Mouse (Mus musculus) lung, embryonic 14.5 days (tissue): ENCODE results near the gene Pex11a. TPM values are rescaled to one million over a fixed set of nuclear protein-coding genes. Genes with fewer than 3 reads are reported as not detected.

Experiments
- ATAC-seq: fragments of 200-750 bp; cut with Nextera tagmentation; 2 replicates; pipeline ENCODE4 v1.8.0; 2017; ENCODE audit warnings: mild to moderate bottlenecking, moderate TSS enrichment, moderate library complexity; ENCODE audit not compliant: insufficient read depth
- DNase-seq: peaks from one replicate; pipeline ENCODE4 v3.0.0-alpha.2; 2015
- H3K27ac ChIP-seq: fragments of 300-500 bp; sonication (generic); 2 replicates; pipeline ENCODE4 v1.5.1; 2014; ENCODE audit warnings: low read depth, mild to moderate bottlenecking, moderate library complexity
- H3K27me3 ChIP-seq: fragments of 300-500 bp; sonication (generic); 2 replicates; pipeline ENCODE4 v1.6.1; 2014; ENCODE audit warnings: low read length, control low read depth; ENCODE audit not compliant: insufficient read depth
- H3K36me3 ChIP-seq: fragments of 300-500 bp; sonication (generic); 2 replicates; pipeline ENCODE4 v1.6.1; 2014; ENCODE audit warnings: control low read depth; ENCODE audit not compliant: insufficient read depth
- H3K4me1 ChIP-seq: fragments of 300-500 bp; sonication (generic); 2 replicates; pipeline ENCODE4 v1.6.1; 2014; ENCODE audit warnings: antibody characterized with exemption, control low read depth; ENCODE audit not compliant: insufficient read depth
- H3K4me2 ChIP-seq: fragments of 300-500 bp; sonication (generic); 2 replicates; pipeline ENCODE4 v1.6.1; 2014; ENCODE audit warnings: mild to moderate bottlenecking
- H3K4me3 ChIP-seq: fragments of 300-500 bp; sonication (generic); 2 replicates; pipeline ENCODE4 v1.5.1; 2014; ENCODE audit warnings: low read depth, low read length
- H3K9ac ChIP-seq: fragments of 300-500 bp; sonication (generic); 2 replicates; pipeline ENCODE4 v1.6.1; 2014
- H3K9me3 ChIP-seq: fragments of 300-500 bp; sonication (generic); 2 replicates; pipeline ENCODE4 v1.6.1; 2016; ENCODE audit warnings: low read depth, low read length, control low read depth
- CTCF ChIP-seq: IDR thresholded peaks from 2 replicates; pipeline ENCODE4 v1.5.1; 2016; ENCODE audit warnings: antibody characterized with exemption, low read depth
- WGBS: fragments of 180-500 bp; shearing (Covaris S2); extraction: QIAGEN DNeasy Blood & Tissue Kit; methylation state at CpG from one replicate; pipeline ENCODE4 v1.1.7; 2014; 5-methylcytosine and 5-hydroxymethylcytosine counted together
- polyA plus RNA-seq: library from polyadenylated mRNA; unstranded; fragments of >200 nt; fragmentation: Nextera tagmentation; extraction: Ambion mirVana; gene quantifications from 2 replicates; pipeline ENCODE4 v1.2.1, GENCODE M21; 2014

Pex11a gene
- polyA plus RNA-seq, 1 experiment from 2014 or later = 12.0 TPM

- Histone ChIP-seq H3K4me3 (no peak overlapping the region), H3K4me2 (no peak overlapping the region), H3K27me3 (no peaks in the 10 kb centered on the region), H3K9me3 (no peaks in the 10 kb centered on the region), H3K36me3 (no peaks in the 10 kb centered on the region), H3K27ac (no peak overlapping the region), H3K4me1 (no peaks in the 10 kb centered on the region), H3K9ac (no peak overlapping the region)
- 47% methylated on average over 15 of the region's 15 CpGs for WGBS
- ATAC-seq = no peak; the same call in 1 of the 2 replicates
- no peak for TF ChIP-seq CTCF
- DNase-seq = no peak
These were observed 28.9 kb upstream of the Pex11a start for GRCm38 (mm10) chr7:79771561-79772512.

DNA sequence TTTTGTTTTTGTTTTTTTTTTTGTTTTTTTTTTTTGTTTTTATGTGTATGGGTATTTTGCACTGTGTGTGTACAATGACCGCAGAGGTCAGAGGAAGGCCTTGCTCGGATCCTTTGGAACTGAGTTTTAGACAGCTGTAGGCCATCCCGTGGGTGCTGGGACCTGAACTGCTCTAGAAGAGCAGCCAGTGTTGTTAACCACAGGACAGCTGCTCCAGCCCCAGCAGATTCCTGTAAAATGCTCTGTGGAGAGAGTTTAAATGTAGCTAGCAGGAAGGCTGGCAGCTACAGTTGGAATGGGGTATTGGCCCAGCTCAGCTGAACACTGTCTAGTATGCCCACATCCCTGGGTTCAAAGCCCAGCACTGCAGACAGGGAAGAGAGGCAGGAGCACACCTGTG is 26.7 kb upstream of the Pex11a start:
- Histone ChIP-seq H3K27me3 (no peaks in the 10 kb centered on the region), H3K27ac (no peak overlapping the region), H3K4me1 (no peaks in the 10 kb centered on the region), H3K9me3 (no peaks in the 10 kb centered on the region), H3K4me3 (no peak overlapping the region), H3K36me3 (no peaks in the 10 kb centered on the region), H3K9ac (no peak overlapping the region), H3K4me2 (no peak overlapping the region)
- TF ChIP-seq CTCF = no peak
- no peak for DNase-seq
- WGBS = 78% methylated on average over 3 of the region's 3 CpGs
- no peak for ATAC-seq

DNA sequence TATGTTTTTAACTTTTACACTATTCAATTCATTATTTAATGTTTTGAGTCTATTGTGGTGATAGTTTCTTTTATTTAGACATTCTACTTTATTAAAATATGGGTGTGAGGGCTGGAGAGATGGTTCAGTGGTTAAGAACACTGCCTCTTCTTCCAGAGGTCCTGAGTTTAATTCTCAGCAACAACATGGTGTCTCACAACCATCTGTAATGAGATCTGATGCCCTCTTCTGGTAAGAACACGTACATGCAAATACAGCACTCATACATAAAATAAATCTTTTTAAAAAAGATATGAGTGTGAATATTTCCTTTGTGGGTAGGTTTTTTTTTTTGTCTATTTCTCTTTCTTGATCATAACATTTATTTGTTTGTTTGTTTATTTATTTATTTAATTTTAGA is 23.1 kb upstream of the Pex11a start:
- DNase-seq = no peak
- TF ChIP-seq CTCF = 0 out of 2 replicates have a peak, but pooled peaks have one; percentile 8
- Histone ChIP-seq H3K4me2 (no peak overlapping the region), H3K27ac (no peak overlapping the region), H3K4me3 (no peak overlapping the region), H3K9me3 (no peaks in the 10 kb centered on the region), H3K9ac (no peak overlapping the region), H3K27me3 (no peaks in the 10 kb centered on the region), H3K36me3 (no peaks in the 10 kb centered on the region), H3K4me1 (no peaks in the 10 kb centered on the region)
- WGBS = 46% methylated on average over 1 of the region's 1 CpGs
- ATAC-seq = no peak

DNA sequence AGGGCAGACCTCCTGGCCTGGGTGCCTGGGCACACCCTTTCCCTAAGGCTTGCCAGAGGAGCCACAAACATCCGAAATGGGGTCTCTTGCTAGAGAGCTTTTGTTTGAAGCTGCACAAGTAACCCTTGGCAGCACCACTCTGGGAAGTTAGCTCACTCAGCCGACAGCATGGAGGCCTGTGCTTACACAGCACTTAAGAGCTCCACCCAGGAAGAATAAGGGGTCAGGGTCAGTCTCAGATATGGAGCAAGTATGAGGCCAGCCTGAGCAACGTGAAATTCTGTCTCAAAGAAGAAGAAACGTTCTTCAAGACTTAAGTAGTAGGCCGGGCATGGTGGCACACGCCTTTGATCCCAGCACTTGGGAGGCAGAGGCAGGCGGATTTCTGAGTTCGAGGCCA is 19.2 kb upstream of the Pex11a start:
- Histone ChIP-seq H3K9ac (no peak overlapping the region), H3K4me3 (no peak overlapping the region), H3K4me2 (no peak overlapping the region), H3K36me3 (no peaks in the 10 kb centered on the region), H3K27me3 (no peaks in the 10 kb centered on the region), H3K27ac (no peak overlapping the region), H3K9me3 (no peaks in the 10 kb centered on the region), H3K4me1 (no peaks in the 10 kb centered on the region)
- TF ChIP-seq CTCF = no peak
- DNase-seq (no peak), ATAC-seq (no peak)
- 63% methylated on average over 8 of the region's 8 CpGs for WGBS

- DNase-seq (peak; percentile 19), ATAC-seq (no peak)
- Histone ChIP-seq H3K27ac (no peak overlapping the region), H3K36me3 (no peaks in the 10 kb centered on the region), H3K9me3 (no peaks in the 10 kb centered on the region), H3K4me1 (no peaks in the 10 kb centered on the region), H3K4me3 (no peak overlapping the region), H3K27me3 (no peaks in the 10 kb centered on the region), H3K4me2 (no peak overlapping the region), H3K9ac (no peak overlapping the region)
- 64% methylated on average over 5 of the region's 5 CpGs for WGBS
- TF ChIP-seq CTCF = no peak
These were observed 18.4 kb upstream of the Pex11a start for GRCm38 (mm10) chr7:79761124-79761876.

DNA sequence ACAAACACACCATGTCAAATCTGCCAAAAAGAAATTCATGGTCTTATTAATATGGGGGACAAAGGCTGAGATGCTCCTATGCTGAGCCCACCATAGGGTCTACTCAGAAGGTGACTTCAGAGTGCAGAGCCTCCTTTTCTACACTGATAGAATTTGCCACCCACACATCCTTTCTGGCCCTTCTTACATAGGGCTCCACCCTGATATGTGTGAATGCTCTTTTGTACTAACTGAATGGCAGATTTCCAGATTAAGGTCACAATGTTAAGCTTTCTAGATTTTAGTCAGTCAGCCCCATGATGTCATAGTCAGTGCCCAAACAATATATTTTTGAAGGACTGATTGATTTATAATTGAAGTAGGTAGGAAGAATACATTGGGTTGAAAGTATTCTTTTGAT is 16.8 kb upstream of the Pex11a start:
- no peaks in the 10 kb centered on the region for H3K4me1 ChIP-seq
- ATAC-seq (no peak), DNase-seq (no peak)
- H3K27me3 ChIP-seq = no peaks in the 10 kb centered on the region
- TF ChIP-seq CTCF = no peak
- no peaks in the 10 kb centered on the region for H3K9me3 ChIP-seq
- H3K36me3 ChIP-seq = no peaks in the 10 kb centered on the region
- H3K9ac ChIP-seq = no peak overlapping the region
- no peak overlapping the region for H3K4me2 ChIP-seq
- H3K4me3 ChIP-seq = no peak overlapping the region
- no peak overlapping the region for H3K27ac ChIP-seq

GRCm38 (mm10) chr7:79758176-79758575 is 15.2 kb upstream of the Pex11a start:
- Histone ChIP-seq H3K4me1 (no peaks in the 10 kb centered on the region), H3K4me3 (no peak overlapping the region), H3K27ac (no peak overlapping the region), H3K36me3 (no peaks in the 10 kb centered on the region), H3K4me2 (no peak overlapping the region), H3K9ac (no peak overlapping the region), H3K27me3 (no peaks in the 10 kb centered on the region), H3K9me3 (no peaks in the 10 kb centered on the region)
- peak; percentile 25 for DNase-seq
- TF ChIP-seq CTCF = no peak
- ATAC-seq = no peak
- whole genome bisulfite sequencing = 25% methylated on average over 6 of the region's 6 CpGs
